Mouse (Mus musculus) erythroblast, embryonic 14.5 days (primary cell): ENCODE results near the gene Nostrin.

Experiments
- GATA1 ChIP-seq: IDR thresholded peaks from 2 replicates; pipeline ENCODE4 v1.6.1; 2012; ENCODE audit warnings: low read length, inconsistent platforms, mixed read lengths
- TAL1 ChIP-seq: IDR thresholded peaks from 3 replicates; pipeline ENCODE4 v1.6.1; 2012; ENCODE audit warnings: low read length, inconsistent platforms, mixed read lengths

GRCm38 (mm10) chr2:69109710-69110109 lies 25.9 kb upstream of the Nostrin start:
- TF ChIP-seq GATA1 (no peak), TAL1 (no peak)
